Mouse (Mus musculus) megakaryocyte, adult 5-6 weeks (primary cell): ENCODE results near the gene Macc1. TPM values are rescaled to one million over a fixed set of nuclear protein-coding genes. Genes with fewer than 3 reads are reported as not detected.

Experiments
- ATAC-seq: 2 replicates; pipeline ENCODE4 v1.8.0; 2016; ENCODE audit warnings: mild to moderate bottlenecking, inconsistent platforms; ENCODE audit not compliant: poor library complexity, severe bottlenecking
- total RNA-seq, 2 experiments: library from RNA; stranded (forward) in 1 of 2; stranded (reverse) in 1 of 2; fragments of 153-499, 151-499 nt in 1 of 2; fragments of 221-1000, 200-1000 nt in 1 of 2; gene quantifications; 2 replicates each; pipeline versions ENCODE4 v1.2.3 to v1.2.4; 2015 to 2017

The Macc1 gene
- total RNA-seq, 2 experiments from 2014 or later, result not detected

- ATAC-seq, result peak; percentile 77
Observed at GRCm38 (mm10) chr12:119386243-119386642, 72.2 kb downstream of the Macc1 start.

GRCm38 (mm10) chr12:119386650-119387049, 72.6 kb downstream of the Macc1 start:
- ATAC-seq, result peak; percentile 12; the same call in 1 of the 2 replicates

GRCm38 (mm10) chr12:119387925-119388324, 73.9 kb downstream of the Macc1 start:
- ATAC-seq, result no peak

GRCm38 (mm10) chr12:119390192-119390684, 76.2 kb downstream of the Macc1 start:
- no peak for ATAC-seq

GRCm38 (mm10) chr12:119398046-119398659, 84.1 kb downstream of the Macc1 start:
- peak; percentile 76 for ATAC-seq

GRCm38 (mm10) chr12:119402273-119402672, 88.2 kb downstream of the Macc1 start:
- ATAC-seq, result no peak

- no peak for ATAC-seq
Observed at GRCm38 (mm10) chr12:119402796-119403195, 88.7 kb downstream of the Macc1 start.

GRCm38 (mm10) chr12:119404810-119405209, 90.7 kb downstream of the Macc1 start:
- no peak for ATAC-seq

- ATAC-seq, result no peak
Observed at GRCm38 (mm10) chr12:119410522-119410921, 96.5 kb downstream of the Macc1 start.

- peak; percentile 59 for ATAC-seq
Observed at GRCm38 (mm10) chr12:119410956-119411355, 96.9 kb downstream of the Macc1 start.

GRCm38 (mm10) chr12:119411982-119412381, 97.9 kb downstream of the Macc1 start:
- ATAC-seq, result no peak

GRCm38 (mm10) chr12:119415900-119416299, 101.8 kb downstream of the Macc1 start:
- no peak for ATAC-seq

- ATAC-seq, result 0 out of 2 replicates have a peak, but pooled peaks have one; percentile 27
Observed at GRCm38 (mm10) chr12:119425749-119426148, 111.7 kb downstream of the Macc1 start.

- ATAC-seq, result peak; percentile 17; the same call in 1 of the 2 replicates
Observed at GRCm38 (mm10) chr12:119426182-119426886, 112.3 kb downstream of the Macc1 start.

GRCm38 (mm10) chr12:119426887-119427204, 112.8 kb downstream of the Macc1 start:
- peak; percentile 95 for ATAC-seq

GRCm38 (mm10) chr12:119440720-119441119, 126.7 kb downstream of the Macc1 start:
- ATAC-seq, result no peak

GRCm38 (mm10) chr12:119450116-119450515, 136.0 kb downstream of the Macc1 start:
- no peak for ATAC-seq

- ATAC-seq, result no peak
Observed at GRCm38 (mm10) chr12:119451232-119451631, 137.2 kb downstream of the Macc1 start.

- ATAC-seq, result no peak
Observed at GRCm38 (mm10) chr12:119454076-119454475, 140.0 kb downstream of the Macc1 start.

GRCm38 (mm10) chr12:119464040-119464939, 150.2 kb downstream of the Macc1 start:
- no peak for ATAC-seq

- ATAC-seq, result no peak
Observed at GRCm38 (mm10) chr12:119464940-119465245, 150.8 kb downstream of the Macc1 start.
